Mouse (Mus musculus): ENCODE data around the gene Sppl3.

- TF ChIP-seq NANOG (IDR thresholded peaks at IDR 0.05; ENCODE audit: borderline replicate concordance, low read length): no peak
- TF ChIP-seq CTCF (conservative IDR thresholded peaks at IDR 0.05; ENCODE audit: low read length): no peak
Measured at GRCm38 (mm10) chr5:114964315-114964966, 46.5 kb upstream of the Sppl3 start.
